Mouse (Mus musculus): ENCODE measurements around the gene Tjp2. TPM values are rescaled to one million over a fixed set of nuclear protein-coding genes. Genes with fewer than 3 reads are reported as not detected.

The Tjp2 gene
- total RNA-seq, 2 experiments from 2014 or later, result 18.2 to 21.3 TPM

GRCm38 (mm10) chr19:24225305-24225696 lies 471 bp upstream of the Tjp2 start:
- intact Hi-C loops (cut with DNase I), result loop anchor here (2.0 kb wide), 3 partner anchors 30 to 72 kb away; no protein-coding TSS in a partner anchor
- DNase-seq, result peak; percentile 49 to 57

- peak; percentile 25 to 31 for DNase-seq
- intact Hi-C loops (cut with DNase I), result loop anchor here (2.0 to 5.0 kb wide), 4 partner anchors 29 to 71 kb away; no protein-coding TSS in a partner anchor
These were observed 979 bp downstream of the Tjp2 start for GRCm38 (mm10) chr19:24223851-24224251.

- DNase-seq, result no peak
- intact Hi-C loops (cut with DNase I), result loop anchor here (5.0 kb wide), 1 partner anchor 49 kb away; no protein-coding TSS in a partner anchor
These were observed 3.4 kb downstream of the Tjp2 start for GRCm38 (mm10) chr19:24221455-24221854.

- no peak for DNase-seq
- intact Hi-C loops (cut with DNase I), result loop anchor here (1.0 to 5.0 kb wide), 2 partner anchors 49 to 68 kb away; no protein-coding TSS in a partner anchor
These were observed 3.9 kb downstream of the Tjp2 start for GRCm38 (mm10) chr19:24220795-24221445.

- intact Hi-C loops (cut with DNase I), result no loop called here
- DNase-seq, result no peak
These were observed 5.8 kb downstream of the Tjp2 start for GRCm38 (mm10) chr19:24219011-24219410.

GRCm38 (mm10) chr19:24218291-24218690 lies 6.5 kb downstream of the Tjp2 start:
- intact Hi-C loops (cut with DNase I), result no loop called here
- DNase-seq, result no peak

- no peak for DNase-seq
- intact Hi-C loops (cut with DNase I), result no loop called here
These were observed 7.0 kb downstream of the Tjp2 start for GRCm38 (mm10) chr19:24217851-24218250.

- DNase-seq, result no peak
- intact Hi-C loops (cut with DNase I), result no loop called here
These were observed 8.1 kb downstream of the Tjp2 start for GRCm38 (mm10) chr19:24216771-24217170.

GRCm38 (mm10) chr19:24214939-24215338 lies 9.9 kb downstream of the Tjp2 start:
- intact Hi-C loops (cut with DNase I), result no loop called here
- no peak for DNase-seq

- no peak for DNase-seq
These were observed 11.5 kb downstream of the Tjp2 start for GRCm38 (mm10) chr19:24213299-24213698.

GRCm38 (mm10) chr19:24212552-24213249 lies 12.1 kb downstream of the Tjp2 start:
- peak; percentile 19 to 21 for DNase-seq
- intact Hi-C loops (cut with DNase I), result no loop called here

More at GRCm38 (mm10) chr19:24213299-24213698, 11.5 kb downstream of the Tjp2 start:
- intact Hi-C loops (cut with DNase I), result no loop called here

GRCm38 (mm10) chr19:24211168-24211567 lies 13.7 kb downstream of the Tjp2 start:
- intact Hi-C loops (cut with DNase I), result no loop called here
- DNase-seq, result no peak

- intact Hi-C loops (cut with DNase I), result no loop called here
- no peak for DNase-seq
These were observed 15.3 kb downstream of the Tjp2 start for GRCm38 (mm10) chr19:24209516-24209915.

GRCm38 (mm10) chr19:24207967-24208366 lies 16.9 kb downstream of the Tjp2 start:
- no peak for DNase-seq
- intact Hi-C loops (cut with DNase I), result no loop called here

GRCm38 (mm10) chr19:24205001-24205400 lies 19.8 kb downstream of the Tjp2 start:
- intact Hi-C loops (cut with DNase I), result no loop called here
- no peak for DNase-seq

GRCm38 (mm10) chr19:24201848-24202247 lies 23.0 kb downstream of the Tjp2 start:
- intact Hi-C loops (cut with DNase I), result no loop called here
- no peak for DNase-seq

GRCm38 (mm10) chr19:24200566-24200965 lies 24.3 kb downstream of the Tjp2 start:
- no peak for DNase-seq

GRCm38 (mm10) chr19:24198676-24199303 lies 26.0 kb downstream of the Tjp2 start:
- intact Hi-C loops (cut with DNase I), result no loop called here

More at GRCm38 (mm10) chr19:24200566-24200965, 24.3 kb downstream of the Tjp2 start:
- intact Hi-C loops (cut with DNase I), result no loop called here

GRCm38 (mm10) chr19:24197338-24197737 lies 27.5 kb downstream of the Tjp2 start:
- intact Hi-C loops (cut with DNase I), result no loop called here
- DNase-seq, result no peak

More at GRCm38 (mm10) chr19:24198676-24199303, 26.0 kb downstream of the Tjp2 start:
- no peak for DNase-seq

GRCm38 (mm10) chr19:24195224-24195623 lies 29.6 kb downstream of the Tjp2 start:
- intact Hi-C loops (cut with DNase I), result loop anchor here (2.0 kb wide), 1 partner anchor 30 kb away; the partner anchor contains the start of gene Tjp2
- DNase-seq, result peak in 1 of 2 experiments; percentile 21

GRCm38 (mm10) chr19:24194216-24194615 lies 30.6 kb downstream of the Tjp2 start:
- DNase-seq, result peak in 1 of 2 experiments; percentile 32
- intact Hi-C loops (cut with DNase I), result loop anchor here (2.0 kb wide), 1 partner anchor 31 kb away; the partner anchor contains the start of gene Tjp2
